Mouse (Mus musculus) ES-CJ7 (cell line): ENCODE results near the gene Zfp710.
"Not testable (repeated sequence)": the region's sequence is repeated elsewhere in the genome, so short reads cannot be mapped to it uniquely, and the experiment has no call there.

Experiments used
- DNase-seq: peaks from one replicate; pipeline ENCODE4 v3.0.0; 2011; ENCODE audit warnings: low read depth, low spot score

The Zfp710 gene

DNA sequence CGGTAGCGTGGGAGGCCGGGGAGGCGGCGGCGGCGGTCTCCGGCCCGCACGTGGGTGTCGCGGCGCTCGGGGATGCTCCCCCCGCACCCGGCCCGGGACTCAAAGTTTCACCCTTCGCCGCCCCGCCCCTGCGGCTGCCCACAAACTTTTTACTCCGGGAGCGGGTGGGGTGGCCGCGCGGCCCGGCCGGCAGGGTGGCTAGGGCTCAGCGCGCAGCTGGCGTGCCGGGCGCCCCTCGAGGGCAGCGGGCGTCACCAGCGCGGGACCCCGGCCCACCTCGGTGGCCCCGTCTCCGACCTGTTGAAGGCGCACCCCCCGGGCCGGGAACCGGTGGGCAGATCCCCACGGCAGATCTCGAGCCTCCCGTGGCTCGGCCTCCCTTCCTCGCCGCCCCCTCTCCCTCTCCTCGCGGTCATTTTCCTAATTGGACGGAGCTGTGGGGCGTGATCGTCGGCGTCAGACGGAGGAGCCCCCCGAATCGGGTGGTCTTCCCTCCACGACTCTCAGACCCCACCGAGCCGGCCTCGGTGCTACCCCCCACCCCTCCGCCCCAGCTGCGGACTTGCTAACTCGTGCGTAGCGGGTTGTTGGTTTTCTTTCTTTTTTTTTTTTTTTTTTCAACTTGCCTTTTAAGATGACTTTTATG is 2.5 kb downstream of the Zfp710 start:
- no peak for DNase-seq

DNA sequence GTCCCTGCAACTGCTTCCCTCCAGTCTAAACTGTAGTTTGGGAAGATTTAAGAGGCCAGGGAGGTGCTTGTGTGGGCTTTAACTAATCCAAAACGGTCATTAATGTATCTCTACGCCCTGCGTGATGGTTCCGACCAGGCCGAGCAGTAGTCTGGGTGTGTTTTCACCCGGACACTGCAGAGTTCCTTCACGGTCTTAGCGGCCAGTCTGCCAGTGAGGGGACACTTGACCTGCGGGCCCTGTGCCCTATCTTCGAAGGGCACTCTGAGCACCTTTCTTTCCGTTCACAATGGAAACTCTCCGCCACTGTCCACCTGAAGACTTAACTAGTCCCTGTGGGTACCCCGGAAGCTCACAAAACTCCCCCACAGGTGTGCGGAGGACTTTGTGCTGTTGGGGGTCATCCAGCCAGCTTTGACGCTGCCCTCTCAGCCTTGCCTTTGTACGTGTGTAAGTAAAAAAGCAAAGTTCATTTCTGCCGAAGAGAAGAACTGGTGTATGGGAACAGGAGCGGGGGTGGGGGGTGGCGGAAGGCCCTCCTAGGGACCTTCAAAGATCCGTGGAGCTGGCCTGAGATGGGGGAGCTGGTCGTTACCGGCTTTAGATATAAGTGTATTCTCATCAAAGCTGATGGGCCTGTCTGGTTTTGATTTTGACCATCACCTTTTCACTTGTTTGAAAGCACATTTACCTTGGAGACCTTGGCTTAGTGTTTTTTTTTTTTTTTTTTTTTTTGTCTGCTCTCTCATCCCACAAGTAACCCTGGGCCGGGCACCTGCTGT is 3.2 kb downstream of the Zfp710 start:
- no peak for DNase-seq

DNA sequence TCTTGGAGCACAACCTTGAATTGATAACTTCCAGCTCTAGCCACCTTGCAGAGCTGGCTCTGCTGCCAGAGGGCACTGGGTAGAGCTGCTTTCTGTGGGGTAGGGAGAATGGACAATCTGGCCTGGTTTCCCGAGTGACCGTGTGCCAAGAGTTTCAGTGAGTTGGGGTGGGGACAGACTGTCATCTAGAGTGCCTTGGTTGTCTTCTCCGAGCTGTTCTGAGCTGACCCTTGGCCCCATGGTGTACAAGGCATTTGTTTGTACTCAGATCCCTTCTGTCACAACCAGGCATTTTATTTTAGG is 3.8 kb downstream of the Zfp710 start:
- DNase-seq, result no peak

DNA sequence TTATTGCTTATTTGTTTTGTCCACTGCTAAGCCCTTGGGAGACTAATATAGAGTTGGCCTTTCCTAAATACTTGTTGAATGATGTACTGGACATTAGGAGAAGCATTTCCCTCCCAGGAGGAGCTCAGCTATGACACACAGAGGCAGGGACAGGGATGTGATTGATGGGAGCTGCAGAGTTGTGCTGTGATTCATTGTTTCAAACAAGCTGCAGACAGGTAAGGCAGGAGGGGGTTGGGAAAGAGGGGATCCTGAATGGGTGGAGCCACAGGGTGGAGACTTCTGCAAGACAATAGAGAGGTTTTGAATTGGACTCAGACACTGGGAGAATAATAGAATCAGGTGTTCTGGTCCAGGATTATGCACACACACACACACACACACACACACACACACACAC is 5.4 kb downstream of the Zfp710 start:
- peak; percentile 92 for DNase-seq

DNA sequence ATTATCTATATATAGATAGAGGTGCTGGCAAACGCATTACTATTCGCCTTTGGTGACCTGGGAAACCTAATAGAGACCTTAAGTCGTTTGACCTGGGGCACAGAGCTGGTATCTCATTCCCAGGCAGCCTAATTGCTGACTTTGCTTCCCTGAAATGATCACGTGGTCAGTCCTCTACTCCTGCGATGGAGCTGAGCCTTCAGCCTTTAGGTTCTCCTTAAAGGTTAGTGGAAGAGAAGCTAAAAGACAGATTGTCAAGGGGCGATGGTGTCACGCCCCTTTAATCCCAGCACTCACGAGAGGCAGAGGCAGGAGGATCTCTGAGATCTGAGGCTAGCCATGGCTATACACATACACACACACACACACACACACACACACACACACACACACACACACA is 5.9 kb downstream of the Zfp710 start:
- DNase-seq, result peak; percentile 82

DNA sequence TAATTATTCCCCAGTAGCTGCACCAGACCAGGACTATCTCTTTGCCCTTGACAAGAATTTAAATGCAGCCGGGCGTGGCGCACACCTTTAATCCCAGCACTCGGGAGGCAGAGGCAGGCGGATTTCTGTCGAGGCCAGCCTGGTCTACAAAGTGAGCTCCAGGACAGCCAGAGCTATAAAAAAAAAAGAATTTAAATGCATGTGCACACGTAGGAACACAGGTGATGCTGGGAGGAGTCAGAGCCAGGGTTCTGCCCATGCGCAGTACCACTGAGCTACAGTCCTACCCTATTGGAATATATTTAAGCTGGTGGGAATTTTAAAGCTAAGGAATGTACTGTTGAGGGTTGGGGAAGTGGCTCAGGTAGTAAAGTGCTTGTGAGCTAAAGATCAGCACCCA is 6.4 kb downstream of the Zfp710 start:
- DNase-seq, result peak; percentile 68

DNA sequence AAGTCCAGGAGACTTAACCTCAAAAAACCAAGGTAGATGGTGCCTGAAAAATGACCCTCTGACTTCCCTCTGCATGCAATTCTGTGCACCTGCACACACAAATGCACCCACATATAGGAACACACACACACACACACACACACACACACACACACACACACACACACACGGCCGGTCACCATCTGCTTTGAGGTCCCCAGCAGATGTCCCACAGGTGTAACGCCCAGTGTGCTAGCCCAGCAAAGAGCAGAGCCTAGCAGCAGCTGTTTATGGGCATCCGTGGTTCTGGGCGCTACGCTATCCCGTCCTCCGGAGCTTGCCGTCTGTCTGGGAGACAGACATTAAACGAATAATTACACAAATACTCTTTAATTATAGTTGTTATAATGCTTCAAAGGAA is 6.9 kb downstream of the Zfp710 start:
- DNase-seq, result no peak

DNA sequence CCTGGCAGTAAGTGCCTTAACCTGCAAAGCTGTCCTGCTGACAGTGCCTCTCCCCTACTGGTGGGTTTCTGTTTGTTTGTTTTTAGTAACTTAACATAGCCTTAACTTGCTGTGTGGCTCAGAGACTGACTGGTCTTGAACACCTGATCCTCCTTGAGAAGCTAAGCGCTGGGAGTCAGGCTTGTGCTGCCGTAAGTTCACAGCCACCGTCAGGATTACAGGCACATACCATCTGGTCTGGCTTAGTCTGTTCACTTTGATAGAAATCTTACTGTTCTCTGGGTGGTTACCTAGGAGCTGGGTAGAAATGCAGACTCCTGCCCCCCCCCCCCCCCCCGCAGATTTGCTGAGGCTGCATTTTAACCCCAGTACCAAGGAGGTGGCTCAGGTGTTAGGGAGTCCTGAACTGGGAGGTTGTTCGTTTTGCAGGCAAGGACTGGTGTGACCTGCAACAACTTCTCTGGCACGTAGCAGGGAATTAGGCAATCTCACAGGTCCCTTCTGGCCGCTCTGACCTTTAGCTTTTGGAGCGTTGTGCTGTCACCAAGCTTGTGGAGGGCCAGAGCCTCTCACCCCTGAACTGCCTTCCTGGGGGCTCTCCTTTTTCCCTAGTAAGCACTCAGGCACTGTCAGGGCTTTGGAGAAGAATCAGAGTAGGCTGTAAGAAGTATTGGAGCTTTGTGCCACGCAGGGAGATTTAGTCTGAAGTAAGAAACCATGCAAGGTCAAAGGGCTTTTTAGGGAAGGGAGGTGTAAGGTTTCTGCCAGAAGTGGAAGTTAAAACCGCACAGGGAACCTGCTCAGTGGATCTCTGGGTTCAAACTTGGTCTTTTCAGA is 7.8 kb downstream of the Zfp710 start:
- no peak for DNase-seq

DNA sequence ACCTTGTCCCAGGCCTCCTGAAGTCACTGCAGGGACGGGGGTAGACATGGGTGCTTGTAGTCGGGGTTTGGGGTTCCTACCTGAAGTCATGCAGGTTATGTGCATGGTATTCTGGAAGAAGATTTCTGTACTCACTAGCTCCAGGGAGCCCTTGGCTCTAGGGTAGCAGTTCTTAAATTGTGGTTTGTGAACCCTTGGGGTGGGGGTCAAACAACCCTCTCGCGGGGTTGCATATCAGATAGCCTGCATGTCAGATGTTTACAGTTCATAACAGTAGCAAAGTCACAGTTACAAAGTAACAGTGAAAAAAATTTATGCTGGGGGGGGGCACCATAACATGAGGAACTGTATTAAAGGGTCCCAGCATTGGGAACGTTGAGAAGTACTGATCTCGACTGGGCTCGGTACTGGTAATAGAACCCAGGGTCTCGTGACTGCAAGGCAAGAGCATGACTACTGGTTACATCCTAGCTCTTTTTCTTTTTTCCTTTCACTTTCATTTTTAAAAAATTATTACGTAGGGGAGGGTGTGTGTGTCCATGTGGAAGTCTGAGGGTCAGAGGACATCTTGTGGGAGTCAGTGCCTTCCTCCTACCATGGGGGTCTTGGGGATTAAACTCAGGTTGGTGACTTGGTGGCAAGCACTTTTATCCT is 8.6 kb downstream of the Zfp710 start:
- no peak for DNase-seq

DNA sequence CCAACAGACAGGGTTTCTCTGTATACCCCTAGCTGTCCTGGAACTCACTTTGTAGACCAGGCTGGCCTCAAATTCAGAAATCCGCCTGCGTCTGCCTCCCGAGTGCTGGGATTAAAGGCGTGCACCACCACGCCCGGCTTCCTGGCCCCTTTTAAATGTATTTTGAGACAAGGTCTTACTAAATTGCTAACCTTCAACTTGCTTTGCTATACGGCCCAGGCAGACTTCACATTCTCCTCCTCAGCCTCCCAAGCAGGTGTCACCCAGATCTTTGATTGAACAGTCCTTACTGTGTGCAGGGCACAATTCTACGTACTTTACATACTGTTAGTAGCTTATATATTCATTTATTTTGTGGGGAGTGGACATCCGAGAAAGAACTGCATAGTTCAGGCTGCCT is 9.2 kb downstream of the Zfp710 start:
- peak; percentile 53 for DNase-seq

DNA sequence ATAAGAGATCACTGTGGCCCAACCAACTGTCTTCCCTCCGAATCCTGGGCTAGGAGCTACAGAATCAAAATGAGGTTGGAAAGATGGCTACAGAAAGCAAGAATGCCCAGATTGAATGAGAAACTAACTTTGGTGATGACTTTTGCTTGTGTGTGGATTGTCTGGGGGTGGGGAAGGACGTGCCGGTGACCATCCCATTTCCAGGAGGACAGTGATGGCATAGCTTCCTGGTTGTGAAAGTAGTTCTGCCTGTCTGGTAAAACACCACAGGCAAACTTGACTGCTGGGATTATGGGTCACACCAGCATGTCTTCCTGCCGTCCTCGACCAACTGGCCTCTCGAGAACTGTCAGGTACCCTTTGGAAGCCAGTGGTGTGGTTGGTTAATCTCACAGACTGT is 10.5 kb downstream of the Zfp710 start:
- no peak for DNase-seq

DNA sequence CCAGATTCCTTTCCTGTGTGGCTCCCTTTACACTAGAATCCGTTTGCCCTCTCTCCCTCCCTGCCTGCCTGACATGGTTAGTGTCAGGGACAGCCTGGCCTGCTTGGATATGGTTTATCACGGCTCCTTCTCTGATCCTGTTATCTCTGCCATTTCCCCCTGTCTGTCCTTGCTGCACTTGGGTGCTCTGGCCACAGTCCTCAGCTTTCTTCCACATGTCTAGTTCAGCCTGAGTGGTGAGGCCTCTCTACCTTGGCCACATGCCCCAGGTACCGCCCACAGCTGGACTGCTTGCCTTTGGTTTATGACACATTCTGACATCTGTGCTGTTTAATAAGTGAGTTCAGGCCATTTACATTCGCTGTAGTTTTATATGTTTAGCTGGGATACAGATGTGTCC is 11.1 kb downstream of the Zfp710 start:
- DNase-seq, result no peak

DNA sequence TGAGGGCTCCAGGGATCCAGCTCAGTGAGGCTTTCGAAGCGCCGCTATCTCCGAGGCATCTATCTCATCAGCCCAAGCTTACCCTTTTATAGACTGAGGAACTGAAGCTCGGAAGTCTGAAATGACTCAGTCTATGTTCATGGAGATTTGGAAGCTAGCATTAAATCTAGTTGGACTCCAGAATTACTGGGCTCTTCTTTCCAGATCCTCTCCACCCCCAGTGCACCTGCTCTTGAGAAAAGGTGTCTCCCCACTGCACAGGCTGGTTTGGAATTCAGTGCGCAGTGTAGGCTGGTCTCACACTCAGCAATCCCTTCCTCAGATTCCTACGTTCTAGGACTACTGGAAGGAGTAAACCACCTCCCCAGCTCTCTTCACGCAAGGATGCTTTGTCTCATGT is 15.1 kb downstream of the Zfp710 start:
- no peak for DNase-seq

DNA sequence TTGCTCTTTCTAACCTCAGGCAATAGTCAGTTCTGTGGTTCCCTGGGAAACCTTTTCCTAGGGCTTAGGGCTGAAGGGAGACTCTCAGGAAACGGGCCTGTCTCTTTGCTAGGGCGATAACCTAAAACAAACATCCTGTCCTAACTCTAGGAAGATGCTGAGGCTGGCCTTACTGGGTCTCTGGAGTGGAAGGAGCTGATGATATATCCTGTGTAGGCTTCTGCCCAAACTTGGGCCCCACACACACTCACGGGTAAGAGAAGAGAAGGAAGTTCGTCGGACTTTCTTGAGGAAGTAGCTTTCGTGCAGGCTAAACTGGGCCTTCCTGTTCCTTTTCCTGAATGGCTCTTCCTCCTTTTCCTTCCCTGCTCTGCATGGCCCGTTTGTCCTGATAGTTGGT is 19.6 kb downstream of the Zfp710 start:
- DNase-seq, result no peak

DNA sequence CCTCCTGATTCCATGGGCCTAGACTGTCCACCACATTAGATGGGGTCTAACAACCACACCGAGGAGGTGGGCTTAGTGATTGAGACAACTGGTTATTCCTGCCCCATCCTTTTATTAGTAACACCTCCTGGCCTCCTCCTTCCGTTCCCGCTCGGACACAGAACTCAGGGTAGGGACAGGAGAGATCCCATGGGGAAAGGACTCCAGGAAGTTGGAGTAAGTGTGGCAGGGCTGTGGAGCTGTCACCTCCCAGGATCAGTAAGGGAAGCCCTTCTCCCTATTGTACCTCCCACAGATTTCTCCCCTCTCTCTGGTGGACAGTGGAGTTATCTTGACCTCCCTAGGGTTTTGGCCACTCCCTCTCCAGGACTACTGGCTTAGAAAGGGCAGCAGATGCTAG is 22.4 kb downstream of the Zfp710 start:
- no peak for DNase-seq

DNA sequence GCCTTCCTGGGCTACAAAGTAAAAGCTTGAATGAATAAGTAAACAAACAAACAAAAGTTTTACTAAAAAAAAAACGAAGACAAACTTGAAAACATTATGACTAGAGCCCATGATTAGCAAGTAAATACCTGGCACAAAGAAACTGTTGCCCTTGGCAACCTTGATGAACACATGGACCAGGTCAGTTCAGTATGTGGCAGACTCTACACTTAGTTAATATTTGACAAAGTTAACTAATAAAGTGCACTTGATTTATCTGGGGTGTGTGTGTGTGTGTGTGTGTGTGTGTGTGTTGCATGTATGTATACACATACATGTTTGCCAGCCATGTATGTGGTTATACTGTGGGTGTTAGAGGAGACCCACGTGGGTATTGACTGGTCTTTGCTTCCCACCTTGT is 25.1 kb downstream of the Zfp710 start:
- DNase-seq, result no peak

DNA sequence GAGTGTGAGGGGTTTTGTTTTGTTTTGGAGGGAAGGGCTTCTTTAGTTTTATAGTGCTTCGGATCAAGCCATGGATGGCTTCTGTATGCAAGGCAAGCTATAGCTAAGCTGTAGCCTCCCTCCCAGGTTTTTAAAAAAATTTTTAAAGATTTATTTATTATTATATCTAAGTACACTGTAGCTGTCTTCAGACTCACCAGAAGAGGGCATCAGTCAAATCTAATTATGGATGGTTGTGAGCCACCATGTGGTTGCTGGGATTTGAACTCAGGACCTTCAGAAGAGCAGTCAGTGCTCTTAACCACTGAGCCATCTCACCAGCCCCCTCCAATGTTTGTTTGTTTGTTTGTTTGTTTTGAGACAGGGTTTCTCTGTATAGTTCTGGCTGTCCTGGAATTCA is 25.8 kb downstream of the Zfp710 start:
- not testable (repeated sequence) for DNase-seq

DNA sequence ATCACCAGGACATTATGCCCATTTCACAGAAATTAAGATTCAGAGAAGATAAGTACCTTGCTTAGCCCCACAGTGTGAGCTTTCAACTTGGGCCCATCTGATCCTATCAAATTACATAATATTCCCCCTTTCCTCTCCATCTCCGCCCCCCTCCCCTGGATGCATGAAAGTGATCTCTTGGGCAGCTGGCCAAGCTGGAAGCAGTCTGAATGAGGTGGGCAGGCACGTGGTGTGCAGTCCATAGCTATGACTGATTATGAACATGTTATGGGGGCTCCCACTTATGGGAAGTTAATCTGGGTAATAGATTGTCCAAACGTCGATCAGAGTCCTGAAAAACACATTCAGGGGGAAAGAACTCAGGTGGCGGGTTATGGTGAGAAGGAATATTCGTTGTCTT is 27.2 kb downstream of the Zfp710 start:
- no peak for DNase-seq

DNA sequence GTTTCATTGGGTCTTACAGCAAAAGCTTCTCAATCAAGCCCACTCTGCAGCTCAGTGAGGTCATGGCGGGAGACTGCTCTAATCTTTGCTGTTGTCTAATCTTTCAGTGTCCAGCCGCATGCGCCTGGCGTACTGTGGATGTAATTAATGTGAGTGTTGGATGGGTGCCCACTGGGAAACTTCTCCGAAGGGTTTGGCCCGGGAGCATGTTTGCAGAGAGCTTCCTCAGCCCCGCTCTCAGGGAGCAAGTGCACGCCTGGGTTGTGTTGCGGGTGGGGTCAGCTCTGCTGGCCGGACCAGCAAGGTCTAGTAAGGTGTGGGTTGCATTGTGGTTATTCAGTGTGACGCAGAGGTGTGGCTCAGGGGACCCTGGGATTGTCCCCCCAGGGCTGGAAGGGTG is 27.6 kb downstream of the Zfp710 start:
- no peak for DNase-seq

DNA sequence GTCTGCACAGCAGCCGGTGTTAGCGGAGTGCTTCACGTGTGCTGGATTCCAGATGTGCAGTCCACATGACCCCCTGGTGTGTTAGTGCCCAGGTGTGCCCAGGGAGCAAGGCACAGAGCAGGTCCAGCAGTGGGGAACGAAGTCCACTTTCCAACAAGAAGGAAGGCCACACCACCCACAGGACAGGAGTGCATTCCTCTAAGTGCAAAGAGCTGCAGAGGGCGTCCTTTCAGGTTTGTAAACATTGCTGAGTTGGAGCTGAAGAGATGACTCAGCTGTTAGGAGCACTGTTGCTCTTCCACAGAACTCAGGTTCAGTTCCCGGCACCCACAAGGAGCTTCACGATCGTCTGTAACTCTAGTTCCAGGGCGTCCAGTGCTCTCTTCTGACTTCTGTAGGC is 28.5 kb downstream of the Zfp710 start:
- no peak for DNase-seq

DNA sequence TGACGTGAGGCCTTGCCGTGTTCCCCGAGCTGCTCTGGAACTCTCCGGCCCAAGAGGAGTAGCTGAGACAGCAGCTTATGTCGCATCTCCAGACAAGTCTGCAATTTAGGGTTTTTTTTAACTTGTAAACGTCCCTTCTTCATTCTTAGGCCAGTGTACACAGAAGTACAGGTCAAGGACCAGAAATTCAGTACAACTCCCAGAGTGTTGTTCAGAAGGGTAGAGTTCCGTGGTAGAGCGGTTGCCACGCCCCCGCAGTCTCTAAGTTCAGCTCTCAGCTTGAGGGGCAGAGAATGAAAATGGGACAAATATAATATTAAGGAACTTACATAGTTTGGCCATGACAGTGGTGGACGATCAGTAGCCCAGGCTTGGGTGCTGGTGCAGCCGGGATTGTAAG is 31.2 kb downstream of the Zfp710 start:
- DNase-seq, result no peak

DNA sequence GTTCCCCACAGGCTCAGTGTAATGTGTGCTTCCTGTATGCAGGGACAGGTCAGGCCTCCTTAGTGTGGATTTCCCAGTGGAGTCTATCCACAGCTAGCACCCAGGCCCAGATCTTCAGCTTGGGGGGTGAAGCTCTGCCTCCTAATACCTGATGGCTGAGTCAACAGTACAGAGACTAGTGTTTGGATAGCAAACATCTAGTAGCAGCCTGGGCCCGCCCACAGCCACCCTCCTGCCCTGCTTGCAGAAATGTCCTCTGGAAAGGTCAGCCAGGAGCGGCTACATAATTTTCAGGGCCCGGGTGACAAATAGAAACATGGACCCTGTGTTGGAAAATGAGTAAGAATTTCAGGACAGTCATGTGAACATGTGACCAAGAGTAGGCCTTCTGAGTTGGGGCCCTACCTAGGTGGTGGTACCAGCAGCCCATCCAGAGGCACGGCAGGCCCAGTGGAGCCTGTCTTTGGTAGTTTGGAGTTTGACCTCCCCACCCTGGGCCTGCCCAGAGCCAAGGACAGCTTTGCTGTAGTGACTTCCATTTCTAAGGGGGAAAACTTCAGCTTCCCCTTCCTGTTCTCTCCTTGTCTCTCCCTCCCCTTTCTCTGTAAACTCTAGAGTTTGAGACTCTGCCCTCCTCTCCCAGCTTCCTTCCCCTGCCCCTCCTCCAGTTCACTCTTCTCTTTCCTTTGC is 32.5 kb downstream of the Zfp710 start:
- DNase-seq, result peak; percentile 62
